ENCODE assay signal across 15 mouse cellular contexts in genomic region chr2:39040215-39040614, GRCm38 (mm10).
"Had no signal": no experiment of that assay in that cellular context is flagged by ENCODE, and none has a peak within 500 bp of the region (broad histone marks: within the 10 kb centered on the region; RNA-seq: fewer than 3 reads in every experiment).

No protein-coding gene starts in this region.

- H3K9ac ChIP-seq: neural tube, embryonic 15.5 days; stomach, embryonic 15.5 days had no signal

- H3K27ac ChIP-seq: neural tube, embryonic 15.5 days; stomach, embryonic 15.5 days; stomach, postnatal 0 days had no signal

- H3K4me2 ChIP-seq: neural tube, embryonic 15.5 days; stomach, embryonic 15.5 days had no signal

- DNase-seq: retina, postnatal 1 day; right cerebral cortex, adult 18-20 months; right cerebral cortex, postnatal 14 days; right cerebral cortex, postnatal 25 days; right cerebral cortex, postnatal 4 days; spleen, adult 18-20 months; thymus, adult 18-20 months; thymus, adult 2 months; thymus, postnatal 14 days; thymus, postnatal 25 days; thymus, postnatal 36 days; thymus, postnatal 4 days had no signal

- H3K9me3 ChIP-seq: neural tube, embryonic 15.5 days; stomach, embryonic 15.5 days had no signal

- H3K27me3 ChIP-seq: neural tube, embryonic 15.5 days; stomach, embryonic 15.5 days had no signal

- H3K4me3 ChIP-seq: neural tube, embryonic 15.5 days; stomach, embryonic 15.5 days had no signal

- H3K4me1 ChIP-seq: neural tube, embryonic 15.5 days; stomach, embryonic 15.5 days had no signal
